In the genomic region with DNA sequence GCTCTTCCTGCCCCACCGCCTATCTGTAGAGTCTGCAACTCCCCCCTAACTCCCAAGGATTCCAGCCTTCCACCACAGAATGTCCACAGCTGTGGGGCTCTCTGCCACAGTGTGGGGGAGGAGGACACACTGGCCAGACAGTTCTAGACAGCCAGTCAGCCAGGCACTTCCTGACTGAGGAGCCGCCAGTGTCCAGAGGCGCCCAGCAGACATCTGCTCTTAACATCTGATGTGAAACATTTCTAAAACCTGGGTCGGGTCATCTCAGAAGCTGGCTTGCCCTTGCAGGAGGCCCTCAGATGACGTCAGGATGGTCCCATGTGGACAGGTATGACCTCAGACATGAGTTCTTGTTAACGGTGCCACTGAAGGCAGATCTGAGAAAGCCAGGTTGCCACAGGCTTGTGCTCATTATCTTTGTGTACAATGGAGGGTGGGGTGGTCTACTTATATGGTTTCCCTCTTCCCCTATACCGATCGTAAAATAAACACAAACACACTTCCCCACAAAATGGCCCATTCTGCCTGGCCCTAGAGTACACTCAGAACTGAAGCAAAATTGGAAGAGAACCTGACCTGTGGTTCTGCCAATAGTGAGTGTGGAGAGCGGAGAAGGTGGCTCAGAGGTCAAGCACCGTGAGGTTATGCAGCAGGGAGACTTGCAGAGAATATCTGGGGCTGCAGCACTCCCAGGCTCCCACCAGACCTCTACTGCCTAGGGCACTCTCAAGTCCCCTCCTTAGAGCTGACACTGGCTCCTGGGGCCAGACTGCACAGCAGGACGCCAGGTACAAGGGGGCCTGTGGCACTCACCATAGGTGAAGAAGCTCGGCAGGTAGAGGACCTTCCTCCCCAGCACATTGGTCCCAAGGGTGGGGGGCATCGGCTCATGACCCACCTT, we compare ENCODE assay signal across 8 mouse cellular contexts. TPM values are rescaled to one million over a fixed set of nuclear protein-coding genes. Genes with fewer than 3 reads are reported as not detected.
DNase-seq lines count a peak whose midpoint lies in the region; ATAC-seq and TF ChIP-seq lines count a peak whose summit lies in the region.

No protein-coding gene starts in this region.

- H3K4me2 ChIP-seq in forebrain, postnatal 0 days (ENCODE audit: low read depth) = no peak overlapping the region
- 0 out of 2 replicates have a peak overlapping the region, but pooled peaks have one; percentile 1 for H3K4me2 ChIP-seq in hindbrain, embryonic 14.5 days (replicated peaks)
- 0 out of 2 replicates have a peak overlapping the region, but pooled peaks have one; percentile 14 for H3K4me2 ChIP-seq in liver, embryonic 13.5 days
- H3K4me2 ChIP-seq in neural tube, embryonic 15.5 days = no peak overlapping the region

- 55% methylated on average over 13 of the region's 13 CpGs for WGBS in forebrain, postnatal 0 days
- 50% methylated on average over 13 of the region's 13 CpGs for WGBS in hindbrain, embryonic 14.5 days
- WGBS in liver, embryonic 13.5 days (ENCODE audit: insufficient replicate concordance) = 48% methylated on average over 13 of the region's 13 CpGs
- WGBS in neural tube, embryonic 15.5 days = 57% methylated on average over 13 of the region's 13 CpGs

- H3K4me3 ChIP-seq in layer of hippocampus, adult 2 months = no peak overlapping the region
- H3K4me3 ChIP-seq in forebrain, postnatal 0 days (ENCODE audit: low read depth, low read length) = no peak overlapping the region
- H3K4me3 ChIP-seq in hindbrain, embryonic 14.5 days (replicated peaks; ENCODE audit: low read length) = no peak overlapping the region
- no peak overlapping the region for H3K4me3 ChIP-seq in liver, embryonic 13.5 days (replicated peaks)
- H3K4me3 ChIP-seq in neural tube, embryonic 15.5 days (replicated peaks) = no peak overlapping the region

- no peaks in the 10 kb centered on the region for H3K9me3 ChIP-seq in forebrain, postnatal 0 days (ENCODE audit: low read length)
- H3K9me3 ChIP-seq in hindbrain, embryonic 14.5 days (ENCODE audit: control insufficient read depth, low read length) = no peaks in the 10 kb centered on the region
- H3K9me3 ChIP-seq in liver, embryonic 13.5 days (replicated peaks) = no peaks in the 10 kb centered on the region
- no peaks in the 10 kb centered on the region for H3K9me3 ChIP-seq in neural tube, embryonic 15.5 days (replicated peaks)

- TF ChIP-seq CTCF in layer of hippocampus, adult 2 months (conservative IDR thresholded peaks at IDR 0.05) = no peak
- no peak for TF ChIP-seq CTCF in forebrain, postnatal 0 days (IDR thresholded peaks at IDR 0.05; ENCODE audit: low read depth)

- H3K27ac ChIP-seq in layer of hippocampus, adult 2 months = peak overlapping the region; percentile 69
- H3K27ac ChIP-seq in forebrain, postnatal 0 days (ENCODE audit: low read depth, low read length) = peak overlapping the region; percentile 66
- peak overlapping the region; percentile 69; the same call in 1 of the 2 replicates for H3K27ac ChIP-seq in hindbrain, embryonic 14.5 days
- peak overlapping the region; percentile 55 for H3K27ac ChIP-seq in liver, embryonic 13.5 days
- H3K27ac ChIP-seq in neural tube, embryonic 15.5 days (replicated peaks) = peak overlapping the region; percentile 74

- DNase-seq in layer of hippocampus, adult 2 months (ENCODE audit: low spot score in 2 of 2) = no peak
- DNase-seq in layer of hippocampus, adult 18-20 months (ENCODE audit: low spot score in 2 of 2) = no peak
- DNase-seq in forebrain, postnatal 0 days = no peak
- DNase-seq in hindbrain, embryonic 14.5 days (ENCODE audit: low spot score) = no peak
- DNase-seq in liver, embryonic 13.5 days = no peak
- DNase-seq in left cerebral cortex, adult 9 months (ENCODE audit: low spot score in 2 of 2) = no peak
- no peak for DNase-seq in thymus, postnatal 0 days (ENCODE audit: low spot score)

- peaks cover 44% of the 10 kb centered on the region for H3K36me3 ChIP-seq in forebrain, postnatal 0 days (ENCODE audit: insufficient read depth)
- peaks cover 61% of the 10 kb centered on the region for H3K36me3 ChIP-seq in hindbrain, embryonic 14.5 days (replicated peaks; ENCODE audit: control insufficient read depth, insufficient read depth)
- peaks cover 53% of the 10 kb centered on the region for H3K36me3 ChIP-seq in liver, embryonic 13.5 days
- peaks cover 50% of the 10 kb centered on the region for H3K36me3 ChIP-seq in neural tube, embryonic 15.5 days

- peaks cover 7% of the 10 kb centered on the region; the same call in 1 of the 2 replicates for H3K4me1 ChIP-seq in forebrain, postnatal 0 days (ENCODE audit: insufficient read depth)
- peaks cover 42% of the 10 kb centered on the region for H3K4me1 ChIP-seq in hindbrain, embryonic 14.5 days (replicated peaks; ENCODE audit: control insufficient read depth, insufficient read depth, low read length)
- H3K4me1 ChIP-seq in liver, embryonic 13.5 days (replicated peaks) = peaks cover 54% of the 10 kb centered on the region
- peaks cover 70% of the 10 kb centered on the region for H3K4me1 ChIP-seq in neural tube, embryonic 15.5 days

- no peaks in the 10 kb centered on the region for H3K27me3 ChIP-seq in forebrain, postnatal 0 days (ENCODE audit: insufficient read depth, low read length)
- H3K27me3 ChIP-seq in hindbrain, embryonic 14.5 days (ENCODE audit: control insufficient read depth, insufficient read depth, low read length) = no peaks in the 10 kb centered on the region
- H3K27me3 ChIP-seq in liver, embryonic 13.5 days = no peaks in the 10 kb centered on the region
- H3K27me3 ChIP-seq in neural tube, embryonic 15.5 days (replicated peaks) = no peaks in the 10 kb centered on the region

- peak; percentile 7; the same call in 1 of the 2 replicates for ATAC-seq in forebrain, postnatal 0 days
- ATAC-seq in hindbrain, embryonic 14.5 days (ENCODE audit: low FRiP score) = 0 out of 2 replicates have a peak, but pooled peaks have one; percentile 7
- ATAC-seq in liver, embryonic 13.5 days (ENCODE audit: low read depth) = peak; percentile 49
- ATAC-seq in neural tube, embryonic 15.5 days (ENCODE audit: low FRiP score) = no peak

- H3K9ac ChIP-seq in forebrain, postnatal 0 days = 0 out of 2 replicates have a peak overlapping the region, but pooled peaks have one; percentile 6
- peak overlapping the region; percentile 4 for H3K9ac ChIP-seq in hindbrain, embryonic 14.5 days
- 0 out of 2 replicates have a peak overlapping the region, but pooled peaks have one; percentile 36 for H3K9ac ChIP-seq in liver, embryonic 13.5 days
- 0 out of 2 replicates have a peak overlapping the region, but pooled peaks have one; percentile 3 for H3K9ac ChIP-seq in neural tube, embryonic 15.5 days (replicated peaks)

RNA-seq across cellular contexts. Expression of a gene that starts 5.5 kb away (rescaled TPM):
- total RNA-seq in layer of hippocampus, adult 2 months (2021) = 100 to 1,000 TPM; 587 to 618 TPM
- total RNA-seq in layer of hippocampus, adult 18-20 months (2021) = 100 to 1,000 TPM; 644 to 648 TPM
- 556 and 595 TPM in 2 replicates for total RNA-seq in forebrain, postnatal 0 days (2014; rRNA removed)
- 459 and 504 TPM in 2 replicates for polyA plus RNA-seq in forebrain, postnatal 0 days (2015; fragmentation: Nextera tagmentation; extraction: Ambion mirVana)
- polyA plus RNA-seq in hindbrain, embryonic 14.5 days (2014; fragmentation: Nextera tagmentation; extraction: Ambion mirVana) = 530 and 564 TPM in 2 replicates
- 55.2 and 64.0 TPM in 2 replicates for polyA plus RNA-seq in liver, embryonic 13.5 days (2015; fragmentation: Nextera tagmentation; extraction: Ambion mirVana)
- polyA plus RNA-seq in neural tube, embryonic 15.5 days (2015; fragmentation: Nextera tagmentation; extraction: Ambion mirVana) = 453 and 482 TPM in 2 replicates
- 144 and 154 TPM in 2 replicates for polyA plus RNA-seq in thymus, postnatal 0 days (2015; fragmentation: Nextera tagmentation; extraction: Ambion mirVana)

RNA-seq across cellular contexts. Expression of a gene that starts 18.5 kb away (rescaled TPM):
- total RNA-seq in layer of hippocampus, adult 2 months (2021) = 1 to 10 TPM; 3.8 to 4.4 TPM
- total RNA-seq in layer of hippocampus, adult 18-20 months (2021) = 1 to 10 TPM; 4.4 to 5.8 TPM
- total RNA-seq in forebrain, postnatal 0 days (2014; rRNA removed) = 15.9 and 17.3 TPM in 2 replicates
- polyA plus RNA-seq in forebrain, postnatal 0 days (2015; fragmentation: Nextera tagmentation; extraction: Ambion mirVana) = 9.2 and 14.1 TPM in 2 replicates
- polyA plus RNA-seq in hindbrain, embryonic 14.5 days (2014; fragmentation: Nextera tagmentation; extraction: Ambion mirVana) = 3.8 and 4.9 TPM in 2 replicates
- 4.5 and 5.0 TPM in 2 replicates for polyA plus RNA-seq in liver, embryonic 13.5 days (2015; fragmentation: Nextera tagmentation; extraction: Ambion mirVana)
- 3.7 and 9.8 TPM in 2 replicates for polyA plus RNA-seq in neural tube, embryonic 15.5 days (2015; fragmentation: Nextera tagmentation; extraction: Ambion mirVana)
- 6.8 and 7.2 TPM in 2 replicates for polyA plus RNA-seq in thymus, postnatal 0 days (2015; fragmentation: Nextera tagmentation; extraction: Ambion mirVana)

RNA-seq across cellular contexts. Expression of a gene that starts 24.8 kb away (rescaled TPM):
- 1 to 10 TPM in 1 of 2 experiments, under 1 TPM in 1; 0.74 to 1.1 TPM for total RNA-seq in layer of hippocampus, adult 2 months (2021)
- total RNA-seq in layer of hippocampus, adult 18-20 months (2021) = 1 to 10 TPM in 1 of 2 experiments, under 1 TPM in 1; 0.92 to 1.3 TPM
- total RNA-seq in forebrain, postnatal 0 days (2014; rRNA removed) = 3.5 and 5.7 TPM in 2 replicates
- 1.7 and 2.0 TPM in 2 replicates for polyA plus RNA-seq in forebrain, postnatal 0 days (2015; fragmentation: Nextera tagmentation; extraction: Ambion mirVana)
- 0.84 and 0.85 TPM in 2 replicates for polyA plus RNA-seq in hindbrain, embryonic 14.5 days (2014; fragmentation: Nextera tagmentation; extraction: Ambion mirVana)
- 0.30 and 0.32 TPM in 2 replicates for polyA plus RNA-seq in liver, embryonic 13.5 days (2015; fragmentation: Nextera tagmentation; extraction: Ambion mirVana)
- polyA plus RNA-seq in neural tube, embryonic 15.5 days (2015; fragmentation: Nextera tagmentation; extraction: Ambion mirVana) = 2.8 TPM in 2 replicates
- 3.7 and 4.4 TPM in 2 replicates for polyA plus RNA-seq in thymus, postnatal 0 days (2015; fragmentation: Nextera tagmentation; extraction: Ambion mirVana)

Comparison
In these comparisons a context has a peak if more than half of its experiments do, and no peak if none do; other contexts are left out.
1. H3K4me2 ChIP-seq: peak in hindbrain, embryonic 14.5 days (single experiment) and liver, embryonic 13.5 days (single experiment); none in forebrain, postnatal 0 days (single experiment) and neural tube, embryonic 15.5 days (single experiment).
2. Peak in every context shown above with its lines, with median percentiles within 50 percentile points of each other: H3K27ac ChIP-seq and H3K9ac ChIP-seq.